Mouse (Mus musculus): ENCODE results near the gene Capn11. TPM values are rescaled to one million over a fixed set of nuclear protein-coding genes. Genes with fewer than 3 reads are reported as not detected.

Capn11 gene
- polyA plus RNA-seq, 1 experiment from 2014 or later = not detected

- H3K9ac ChIP-seq (ENCODE audit: low read depth, low read length) = peak overlapping the region; percentile 75
- no peak overlapping the region for H3K27ac ChIP-seq (replicated peaks; ENCODE audit: low read depth, low read length)
- H3K36me3 ChIP-seq (ENCODE audit: control insufficient read depth, insufficient read depth, low read length) = no peaks in the 10 kb centered on the region
- 2% methylated on average over 41 of the region's 58 CpGs for WGBS
- peak; percentile 77 for DNase-seq (ENCODE audit: low spot score)
- H3K4me1 ChIP-seq (ENCODE audit: control insufficient read depth, insufficient read depth, low read length) = peaks cover 48% of the 10 kb centered on the region
- peak overlapping the region; percentile 99 for H3K4me2 ChIP-seq (ENCODE audit: low read depth, low read length)
- H3K4me3 ChIP-seq (ENCODE audit: low read depth, low read length) = peak overlapping the region; percentile 60
- no peaks in the 10 kb centered on the region for H3K9me3 ChIP-seq (ENCODE audit: control insufficient read depth, low read length)
- peaks cover 8% of the 10 kb centered on the region for H3K27me3 ChIP-seq (replicated peaks; ENCODE audit: control insufficient read depth, insufficient read depth, low read length)
- peak; percentile 75 for ATAC-seq (ENCODE audit: low read depth)
These were observed 64.0 kb downstream of the Capn11 start for GRCm38 (mm10) chr17:45594881-45595735.

GRCm38 (mm10) chr17:45594195-45594594, 64.9 kb downstream of the Capn11 start:
- Histone ChIP-seq H3K9ac (ENCODE audit: low read depth, low read length) (peak overlapping the region; percentile 75; the same call in 1 of the 2 replicates), H3K4me3 (ENCODE audit: low read depth, low read length) (peak overlapping the region; percentile 60), H3K27ac (replicated peaks; ENCODE audit: low read depth, low read length) (no peak overlapping the region), H3K36me3 (ENCODE audit: control insufficient read depth, insufficient read depth, low read length) (no peaks in the 10 kb centered on the region; the same call in 1 of the 2 replicates), H3K9me3 (ENCODE audit: control insufficient read depth, low read length) (no peaks in the 10 kb centered on the region), H3K4me2 (ENCODE audit: low read depth, low read length) (peak overlapping the region; percentile 99), H3K4me1 (ENCODE audit: control insufficient read depth, insufficient read depth, low read length) (peaks cover 40% of the 10 kb centered on the region), H3K27me3 (replicated peaks; ENCODE audit: control insufficient read depth, insufficient read depth, low read length) (0 out of 2 replicates have a peak, but pooled peaks cover 4% of the 10 kb centered on the region)
- WGBS = 33% methylated on average over 8 of the region's 8 CpGs
- ATAC-seq (ENCODE audit: low read depth) (no peak), DNase-seq (ENCODE audit: low spot score) (no peak)

GRCm38 (mm10) chr17:45593479-45593878, 65.6 kb downstream of the Capn11 start:
- Histone ChIP-seq H3K36me3 (ENCODE audit: control insufficient read depth, insufficient read depth, low read length) (no peaks in the 10 kb centered on the region; the same call in 1 of the 2 replicates), H3K4me3 (ENCODE audit: low read depth, low read length) (peak overlapping the region; percentile 60; the same call in 1 of the 2 replicates), H3K9me3 (ENCODE audit: control insufficient read depth, low read length) (no peaks in the 10 kb centered on the region), H3K9ac (ENCODE audit: low read depth, low read length) (no peak overlapping the region; the same call in 1 of the 2 replicates), H3K4me2 (ENCODE audit: low read depth, low read length) (peak overlapping the region; percentile 99), H3K27me3 (replicated peaks; ENCODE audit: control insufficient read depth, insufficient read depth, low read length) (0 out of 2 replicates have a peak, but pooled peaks cover 4% of the 10 kb centered on the region), H3K27ac (replicated peaks; ENCODE audit: low read depth, low read length) (no peak overlapping the region), H3K4me1 (ENCODE audit: control insufficient read depth, insufficient read depth, low read length) (peaks cover 39% of the 10 kb centered on the region)
- DNase-seq (ENCODE audit: low spot score) = no peak
- ATAC-seq (ENCODE audit: low read depth) = no peak
- 36% methylated on average over 5 of the region's 8 CpGs for WGBS

GRCm38 (mm10) chr17:45592606-45593431, 66.3 kb downstream of the Capn11 start:
- H3K36me3 ChIP-seq (ENCODE audit: control insufficient read depth, insufficient read depth, low read length) = no peaks in the 10 kb centered on the region; the same call in 1 of the 2 replicates
- no peak for DNase-seq (ENCODE audit: low spot score)
- no peak overlapping the region for H3K4me3 ChIP-seq (ENCODE audit: low read depth, low read length)
- H3K9me3 ChIP-seq (ENCODE audit: control insufficient read depth, low read length) = no peaks in the 10 kb centered on the region
- H3K4me1 ChIP-seq (ENCODE audit: control insufficient read depth, insufficient read depth, low read length) = peaks cover 39% of the 10 kb centered on the region
- 0 out of 2 replicates have a peak, but pooled peaks cover 4% of the 10 kb centered on the region for H3K27me3 ChIP-seq (replicated peaks; ENCODE audit: control insufficient read depth, insufficient read depth, low read length)
- peak overlapping the region; percentile 9; the same call in 1 of the 2 replicates for H3K9ac ChIP-seq (ENCODE audit: low read depth, low read length)
- WGBS = 39% methylated on average over 7 of the region's 8 CpGs
- peak overlapping the region; percentile 99 for H3K4me2 ChIP-seq (ENCODE audit: low read depth, low read length)
- H3K27ac ChIP-seq (replicated peaks; ENCODE audit: low read depth, low read length) = no peak overlapping the region
- no peak for ATAC-seq (ENCODE audit: low read depth)

GRCm38 (mm10) chr17:45591701-45592605, 67.2 kb downstream of the Capn11 start:
- 39% methylated on average over 16 of the region's 16 CpGs for WGBS
- DNase-seq (ENCODE audit: low spot score) (no peak), ATAC-seq (ENCODE audit: low read depth) (no peak)
- Histone ChIP-seq H3K9ac (ENCODE audit: low read depth, low read length) (peak overlapping the region; percentile 9; the same call in 1 of the 2 replicates), H3K4me3 (ENCODE audit: low read depth, low read length) (no peak overlapping the region), H3K4me1 (ENCODE audit: control insufficient read depth, insufficient read depth, low read length) (peaks cover 37% of the 10 kb centered on the region), H3K27ac (replicated peaks; ENCODE audit: low read depth, low read length) (no peak overlapping the region), H3K9me3 (ENCODE audit: control insufficient read depth, low read length) (no peaks in the 10 kb centered on the region), H3K4me2 (ENCODE audit: low read depth, low read length) (peak overlapping the region; percentile 99), H3K27me3 (replicated peaks; ENCODE audit: control insufficient read depth, insufficient read depth, low read length) (0 out of 2 replicates have a peak, but pooled peaks cover 4% of the 10 kb centered on the region), H3K36me3 (ENCODE audit: control insufficient read depth, insufficient read depth, low read length) (peaks cover 4% of the 10 kb centered on the region)

GRCm38 (mm10) chr17:45590410-45590809, 68.7 kb downstream of the Capn11 start:
- peaks cover 30% of the 10 kb centered on the region for H3K4me1 ChIP-seq (ENCODE audit: control insufficient read depth, insufficient read depth, low read length)

GRCm38 (mm10) chr17:45589844-45590243, 69.3 kb downstream of the Capn11 start:
- Histone ChIP-seq H3K4me1 (ENCODE audit: control insufficient read depth, insufficient read depth, low read length) (peaks cover 27% of the 10 kb centered on the region), H3K27ac (replicated peaks; ENCODE audit: low read depth, low read length) (no peak overlapping the region), H3K9ac (ENCODE audit: low read depth, low read length) (no peak overlapping the region), H3K36me3 (ENCODE audit: control insufficient read depth, insufficient read depth, low read length) (peaks cover 12% of the 10 kb centered on the region), H3K4me3 (ENCODE audit: low read depth, low read length) (no peak overlapping the region), H3K9me3 (ENCODE audit: control insufficient read depth, low read length) (no peaks in the 10 kb centered on the region), H3K27me3 (replicated peaks; ENCODE audit: control insufficient read depth, insufficient read depth, low read length) (0 out of 2 replicates have a peak, but pooled peaks cover 4% of the 10 kb centered on the region), H3K4me2 (ENCODE audit: low read depth, low read length) (no peak overlapping the region)
- ATAC-seq (ENCODE audit: low read depth) (no peak), DNase-seq (ENCODE audit: low spot score) (no peak)
- 90% methylated on average over 8 of the region's 8 CpGs for WGBS

More at GRCm38 (mm10) chr17:45590410-45590809, 68.7 kb downstream of the Capn11 start:
- 67% methylated on average over 6 of the region's 6 CpGs for WGBS
- H3K36me3 ChIP-seq (ENCODE audit: control insufficient read depth, insufficient read depth, low read length) = peaks cover 12% of the 10 kb centered on the region
- no peak overlapping the region for H3K4me2 ChIP-seq (ENCODE audit: low read depth, low read length)
- DNase-seq (ENCODE audit: low spot score) (no peak), ATAC-seq (ENCODE audit: low read depth) (no peak)
- no peaks in the 10 kb centered on the region for H3K9me3 ChIP-seq (ENCODE audit: control insufficient read depth, low read length)
- no peak overlapping the region for H3K4me3 ChIP-seq (ENCODE audit: low read depth, low read length)
- no peak overlapping the region for H3K27ac ChIP-seq (replicated peaks; ENCODE audit: low read depth, low read length)
- no peak overlapping the region for H3K9ac ChIP-seq (ENCODE audit: low read depth, low read length)
- H3K27me3 ChIP-seq (replicated peaks; ENCODE audit: control insufficient read depth, insufficient read depth, low read length) = 0 out of 2 replicates have a peak, but pooled peaks cover 4% of the 10 kb centered on the region

Data from embryonic facial prominence, embryonic 14.5 days (tissue).